Mouse (Mus musculus): ENCODE results near the gene Zfyve21. TPM values are rescaled to one million over a fixed set of nuclear protein-coding genes. Genes with fewer than 3 reads are reported as not detected.
A peak's percentile ranks its signal among the peaks of the same experiment; 100 is the strongest.

The Zfyve21 gene
- total RNA-seq, 2 experiments from 2014 or later: 55.3 to 59.7 TPM

DNA sequence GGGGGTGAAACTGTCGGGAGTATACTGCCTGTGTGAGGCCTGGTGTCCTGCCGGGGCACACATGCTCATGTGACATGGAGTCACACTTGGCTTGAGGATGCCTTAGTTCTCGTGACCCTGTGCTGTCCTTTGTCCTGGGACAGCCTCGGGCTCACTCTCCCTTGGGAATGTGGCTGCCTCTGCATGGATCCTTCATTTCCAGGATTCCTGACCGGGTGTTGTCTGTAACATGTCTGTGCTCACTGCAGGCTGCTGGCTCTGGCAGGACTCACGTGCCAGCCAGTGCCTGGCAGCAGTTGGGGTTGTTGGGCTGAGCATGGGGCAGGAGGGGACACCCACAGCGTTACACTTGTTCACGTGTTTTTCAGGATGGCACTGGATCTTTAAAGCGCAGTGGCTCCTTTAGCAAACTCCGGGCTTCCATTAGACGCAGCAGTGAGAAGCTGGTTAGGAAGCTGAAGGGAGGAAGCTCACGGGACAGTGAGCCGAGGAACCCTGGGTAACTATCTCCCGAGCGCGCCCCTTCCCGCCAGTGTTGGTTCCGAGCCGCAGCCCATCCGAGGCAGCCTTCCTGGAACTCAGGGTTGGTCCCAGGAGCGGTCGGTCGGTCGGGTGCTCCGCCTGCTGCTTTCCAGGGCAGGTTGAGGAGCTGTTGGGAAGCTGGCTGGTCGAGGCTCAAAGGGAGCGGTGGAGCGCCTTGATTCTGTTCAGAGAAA, 18.6 kb upstream of the Zfyve21 start:
- intact Hi-C loops (cut with DNase I): no loop called here

DNA sequence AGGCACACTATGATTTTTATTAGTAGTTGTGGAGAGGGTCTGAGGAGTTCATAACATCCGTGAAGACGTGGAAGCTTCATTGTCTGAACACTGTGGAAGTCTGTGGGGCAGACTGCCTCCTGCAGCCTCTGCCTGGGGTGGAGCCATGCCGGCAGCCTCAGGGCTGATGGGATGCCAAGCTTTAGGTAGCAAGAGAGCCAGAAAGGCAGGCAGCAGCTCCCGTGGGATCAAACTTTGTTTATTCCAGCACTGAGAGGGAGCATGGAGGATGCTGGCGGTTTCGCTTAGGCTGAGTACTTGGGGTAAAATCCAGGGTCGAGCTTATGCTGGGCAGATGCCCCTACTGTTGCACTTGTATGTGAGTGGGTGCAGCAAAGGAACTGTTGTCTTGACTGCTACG, 16.7 kb upstream of the Zfyve21 start:
- intact Hi-C loops (cut with DNase I): no loop called here
- DNase-seq: no peak

More for the DNA sequence above, 18.6 kb upstream of the Zfyve21 start:
- peak; percentile 54 to 74 for DNase-seq

DNA sequence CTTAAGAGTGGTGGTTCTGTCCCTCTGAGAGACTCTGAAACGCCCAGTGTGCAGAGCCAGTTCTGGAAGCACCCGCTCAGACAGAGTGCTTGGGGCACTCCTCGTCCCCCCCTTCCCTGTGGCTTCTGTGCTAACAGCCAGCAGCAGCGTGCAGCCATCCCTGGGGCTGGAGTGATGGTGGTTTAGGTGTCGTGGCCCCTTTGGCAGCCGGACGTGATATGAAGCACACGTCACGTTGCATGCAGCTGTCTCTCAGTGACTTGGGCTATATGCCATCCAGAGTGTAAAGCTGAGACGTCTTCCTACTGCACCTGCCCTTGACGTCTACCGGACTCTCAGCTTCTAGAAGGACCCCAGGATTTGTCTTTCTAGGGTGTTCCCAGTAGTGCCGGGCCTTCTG, 15.5 kb upstream of the Zfyve21 start:
- no peak for DNase-seq
- intact Hi-C loops (cut with DNase I): no loop called here

DNA sequence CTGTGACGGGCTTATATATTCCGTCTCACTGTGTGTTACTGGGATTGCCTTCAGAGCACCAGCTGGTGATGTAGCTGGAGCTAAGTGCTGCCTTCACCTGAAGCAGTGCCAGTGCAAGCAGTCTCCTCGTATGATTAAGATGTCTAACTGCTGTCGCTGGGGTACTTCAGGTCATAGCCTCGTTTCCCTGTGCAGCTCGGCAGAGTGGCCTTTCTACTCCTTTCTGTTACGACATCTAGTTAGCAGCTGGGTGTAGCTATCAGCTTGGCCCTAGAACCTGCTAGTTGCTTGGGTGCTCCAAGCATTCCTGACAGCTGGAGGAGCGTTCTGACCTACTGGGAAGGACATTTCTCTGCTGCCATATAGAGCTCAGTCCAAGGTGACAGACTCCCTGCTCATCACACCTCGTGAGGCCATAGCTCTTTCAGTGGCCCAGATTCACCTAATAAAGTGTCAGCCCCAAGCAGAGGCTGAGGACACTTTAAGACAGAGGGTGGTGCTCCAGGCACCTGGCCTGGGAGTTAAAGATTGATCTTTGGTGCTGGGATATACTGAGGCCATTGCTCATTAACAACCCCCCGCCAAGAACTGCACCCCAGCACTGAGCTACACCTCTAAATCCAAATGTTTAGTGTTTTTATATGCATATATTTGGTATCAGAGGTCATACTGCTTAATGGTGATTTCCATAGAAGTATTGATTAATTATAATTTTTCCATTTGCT, 13.3 kb upstream of the Zfyve21 start:
- intact Hi-C loops (cut with DNase I): no loop called here
- DNase-seq: no peak

DNA sequence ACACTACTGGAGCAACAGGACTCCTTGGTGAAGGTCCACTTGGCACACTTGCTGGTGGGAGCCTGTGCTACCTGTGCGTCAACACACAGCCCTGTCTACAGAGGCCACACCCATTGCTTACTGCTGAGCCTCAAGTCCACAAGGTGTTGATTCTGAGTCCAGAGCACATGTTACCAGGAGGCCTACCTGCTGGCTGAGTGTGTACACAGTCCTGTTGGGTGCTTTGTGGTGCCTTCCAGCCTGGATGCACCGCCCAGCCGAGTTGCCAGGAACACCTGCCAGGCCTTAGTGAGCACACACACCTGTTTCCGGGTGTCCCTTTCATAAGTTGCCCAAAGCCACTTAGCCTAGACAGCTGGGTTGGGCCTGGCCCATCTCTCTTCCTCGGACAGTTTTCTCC, 10.4 kb upstream of the Zfyve21 start:
- DNase-seq: no peak
- intact Hi-C loops (cut with DNase I): no loop called here

DNA sequence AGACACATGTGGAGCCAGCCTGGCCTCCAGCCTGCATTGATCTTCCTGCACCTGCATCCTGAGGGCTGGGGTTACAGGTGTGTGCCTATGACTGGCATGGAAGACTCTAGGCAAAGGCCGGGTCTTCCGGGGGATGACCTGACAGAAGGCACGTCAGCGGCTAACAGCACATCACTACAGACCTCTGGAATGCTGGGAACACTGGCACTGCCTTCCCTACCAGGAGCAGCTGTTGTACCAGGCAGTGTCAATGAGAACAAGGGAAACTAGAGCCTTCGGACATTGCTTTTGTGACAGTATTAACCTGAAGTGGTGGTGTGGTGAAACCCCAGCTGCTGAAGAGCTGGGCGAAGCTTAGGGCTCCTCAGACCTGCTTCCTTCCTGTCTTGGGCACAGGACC, 5.2 kb upstream of the Zfyve21 start:
- intact Hi-C loops (cut with DNase I): loop anchor here (5.0 kb wide), 1 partner anchor 41 kb away; no protein-coding TSS in a partner anchor
- DNase-seq: no peak

DNA sequence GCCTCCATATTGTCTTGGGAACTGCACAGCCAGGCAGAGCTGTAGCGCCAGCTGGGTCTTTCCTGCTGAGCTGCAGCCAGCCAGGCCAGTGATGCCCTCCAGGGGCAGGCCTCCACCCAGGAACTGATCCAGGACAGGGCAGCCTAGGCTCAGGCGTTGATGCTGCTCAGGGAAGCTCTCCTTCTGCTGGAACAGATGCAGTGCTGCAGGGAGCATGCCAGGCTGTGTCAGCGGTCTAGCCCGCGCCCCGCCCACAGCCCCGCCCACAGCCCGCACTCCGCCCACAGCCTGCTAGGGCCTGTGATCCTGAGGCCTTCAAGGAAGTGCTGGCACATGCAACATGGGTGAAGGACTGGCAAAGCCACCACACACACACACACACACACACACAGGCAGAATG, 4.2 kb upstream of the Zfyve21 start:
- peak; percentile 75 to 83 for DNase-seq
- intact Hi-C loops (cut with DNase I): loop anchor here (5.0 kb wide), 1 partner anchor 42 kb away; no protein-coding TSS in a partner anchor

DNA sequence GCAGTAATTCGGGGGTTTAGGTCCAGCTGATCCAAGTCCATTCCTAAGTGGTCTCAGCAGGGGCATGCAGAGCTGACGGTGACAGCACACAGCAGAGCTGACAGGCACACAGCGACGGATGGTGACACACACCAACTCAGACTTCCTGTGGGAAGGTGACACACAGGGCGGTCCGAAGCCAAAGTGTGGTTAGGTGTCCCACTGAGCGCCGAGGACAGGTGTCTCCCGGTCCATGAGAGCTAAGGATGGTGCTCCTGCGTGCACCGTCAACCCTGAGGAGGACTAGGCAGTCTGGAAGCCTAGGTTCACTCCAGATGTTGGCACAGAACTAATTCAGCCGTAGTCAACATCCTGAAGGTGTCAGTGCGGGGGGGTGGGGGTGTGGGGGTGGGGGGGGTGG, 1.9 kb upstream of the Zfyve21 start:
- intact Hi-C loops (cut with DNase I): no loop called here
- DNase-seq: no peak

DNA sequence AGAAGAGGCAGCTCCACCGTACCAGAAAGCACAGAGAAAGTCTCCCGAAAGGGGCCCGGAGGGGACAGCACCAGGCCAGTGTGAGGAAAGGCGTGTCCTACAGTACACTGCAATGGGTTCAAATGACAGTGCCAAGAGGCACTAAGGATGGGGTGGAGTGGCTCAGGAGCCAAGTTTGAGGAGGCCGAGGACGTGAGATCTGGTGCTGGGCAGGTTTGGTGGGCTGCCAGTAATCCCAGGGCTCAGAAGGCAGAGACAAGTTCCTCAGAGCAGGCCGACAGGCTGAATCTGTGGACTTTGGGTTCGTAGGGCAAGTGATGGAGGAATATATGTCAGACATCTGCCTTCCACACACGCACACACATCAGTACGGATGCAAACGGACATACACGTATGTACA, 1.4 kb upstream of the Zfyve21 start:
- intact Hi-C loops (cut with DNase I): no loop called here
- DNase-seq: no peak

DNA sequence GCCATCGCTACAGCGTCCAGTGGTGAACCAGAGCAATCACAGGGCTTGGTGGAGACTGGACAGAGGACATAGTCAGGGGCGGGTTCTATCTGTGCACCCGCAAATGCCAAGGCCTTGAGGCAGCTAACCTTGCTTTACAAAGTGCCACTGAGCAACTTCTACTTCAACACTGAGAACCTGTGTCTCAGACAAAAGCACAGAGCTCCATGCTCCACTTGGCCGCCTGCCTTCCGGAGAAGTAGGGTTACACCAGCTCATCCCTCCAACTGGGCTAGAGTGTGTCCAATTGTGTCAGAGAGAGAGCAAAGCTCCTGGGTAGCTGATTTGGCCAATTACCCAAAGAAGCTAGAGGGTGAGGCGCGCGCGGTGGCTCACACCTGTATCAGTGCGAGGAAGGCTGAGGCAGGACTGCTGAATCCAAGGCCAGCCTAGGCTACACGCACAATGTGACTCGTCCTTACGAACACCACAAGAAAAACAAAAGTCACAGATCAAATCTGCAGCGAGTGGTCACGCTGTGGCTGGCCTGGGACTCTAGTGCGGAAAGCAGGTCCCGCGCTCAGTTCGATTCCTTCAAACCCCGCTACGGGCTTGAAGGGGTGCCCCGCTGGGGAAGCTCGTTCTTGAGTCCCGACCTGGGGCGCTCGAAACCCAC, 732 bp upstream of the Zfyve21 start:
- DNase-seq: no peak
- intact Hi-C loops (cut with DNase I): no loop called here

DNA sequence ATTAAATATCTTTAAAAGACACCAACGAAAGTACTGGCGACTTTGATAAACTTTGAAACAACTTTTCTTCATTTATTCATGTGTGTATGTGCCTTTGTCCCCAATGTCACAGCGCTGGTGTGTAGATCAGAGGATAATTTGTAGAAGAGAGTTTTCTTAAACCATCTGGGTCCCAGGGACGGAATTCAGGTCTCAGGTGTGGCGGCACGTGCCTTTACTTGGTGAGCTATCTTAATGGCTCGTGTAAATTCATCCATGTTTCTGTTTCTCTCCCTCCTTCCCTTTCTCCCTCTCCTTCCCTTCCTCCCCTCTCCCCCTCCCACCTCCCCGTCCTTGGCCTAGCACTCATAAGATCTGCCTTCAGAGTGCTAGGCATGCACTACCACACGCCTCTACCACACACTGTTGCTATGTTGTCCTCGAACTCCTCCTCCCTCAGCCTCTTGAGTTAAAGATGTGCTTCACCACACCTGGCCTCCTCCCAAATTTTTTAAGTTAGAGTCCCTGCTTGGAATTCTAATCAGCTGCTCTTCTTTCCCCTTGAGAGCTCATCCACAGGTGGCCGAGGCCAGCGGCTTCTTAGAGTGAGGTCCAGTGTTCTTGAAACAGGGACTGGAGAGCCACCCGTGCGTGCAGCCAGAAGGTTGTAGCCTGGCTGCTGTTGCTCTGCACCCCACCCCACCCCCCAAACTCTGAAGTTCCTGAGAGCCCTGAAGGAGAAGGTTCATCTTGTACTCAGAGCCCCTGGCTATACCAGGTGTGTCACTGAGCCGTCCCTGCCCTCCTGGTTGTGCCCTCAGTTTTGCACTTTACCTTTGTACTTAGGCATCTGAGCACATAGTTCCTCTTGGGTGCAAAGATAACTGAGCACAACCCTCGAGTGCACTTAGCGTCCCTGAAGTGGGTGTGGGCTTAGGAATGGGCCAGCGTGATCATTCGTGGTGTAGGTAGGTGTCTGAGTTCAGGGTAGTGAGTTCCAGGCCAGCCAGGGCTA, 1.1 kb downstream of the Zfyve21 start:
- intact Hi-C loops (cut with DNase I): no loop called here

DNA sequence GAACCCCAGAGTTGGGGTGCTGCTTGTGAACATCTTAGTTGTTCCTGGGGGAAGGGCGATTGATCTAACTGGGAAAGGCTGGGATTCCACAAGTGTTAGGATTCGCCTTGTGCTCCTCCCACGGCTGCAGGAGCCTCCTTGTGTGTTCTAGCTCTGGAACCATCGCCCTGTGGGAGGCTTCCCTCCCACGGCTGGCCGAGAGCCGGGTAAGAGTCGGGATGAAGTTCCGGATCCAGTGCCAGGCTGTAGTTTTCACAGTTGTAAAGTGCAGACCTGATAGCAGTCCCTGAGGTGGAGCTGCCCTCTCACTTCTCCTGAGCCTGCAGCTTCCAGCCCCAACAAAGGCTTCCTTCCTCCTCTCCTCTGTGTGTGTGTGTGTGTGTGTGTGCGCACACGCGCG, 2.6 kb downstream of the Zfyve21 start:
- DNase-seq: peak; percentile 41 to 47
- intact Hi-C loops (cut with DNase I): no loop called here

More for the DNA sequence above, 1.1 kb downstream of the Zfyve21 start:
- no peak for DNase-seq

DNA sequence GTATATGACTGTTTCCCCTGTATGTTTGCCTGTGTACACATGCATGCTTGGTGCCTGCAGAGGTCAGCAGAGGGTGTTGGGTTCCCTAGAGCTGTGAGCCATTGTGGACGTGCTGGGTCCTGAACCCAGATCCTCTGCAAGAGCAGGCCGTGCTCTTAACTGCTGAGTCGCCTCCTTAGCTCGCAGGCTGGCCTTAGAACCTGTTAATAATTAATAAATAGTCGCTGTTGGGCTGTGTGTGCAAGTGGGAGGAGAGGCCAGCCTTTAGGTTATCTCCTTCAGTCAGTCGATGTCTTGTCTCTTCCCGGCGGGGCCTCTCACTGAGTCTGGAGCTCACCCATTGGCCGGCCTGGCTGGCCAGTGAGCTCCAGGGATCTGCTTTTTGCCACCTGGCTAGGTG, 3.0 kb downstream of the Zfyve21 start:
- intact Hi-C loops (cut with DNase I): no loop called here
- no peak for DNase-seq

DNA sequence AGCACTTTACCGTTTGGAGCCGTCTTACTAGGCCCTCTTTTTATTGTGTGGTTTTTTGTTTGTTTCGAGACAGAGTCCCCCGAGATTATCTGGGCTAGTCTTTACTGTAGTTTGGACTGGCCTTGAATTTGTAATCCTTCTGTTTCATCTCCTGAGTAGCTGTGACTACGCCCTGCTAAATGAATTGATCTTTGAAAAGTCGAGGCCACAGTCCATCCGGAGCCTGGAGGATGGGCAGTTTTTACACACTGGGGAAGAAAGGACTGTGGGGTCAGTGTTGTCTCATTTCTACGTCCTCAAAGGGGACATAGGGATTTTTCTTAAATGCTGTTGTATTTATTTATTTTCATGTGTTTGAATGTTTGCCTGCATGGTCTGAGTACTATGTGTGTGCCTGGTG, 4.0 kb downstream of the Zfyve21 start:
- DNase-seq: no peak
- intact Hi-C loops (cut with DNase I): no loop called here

DNA sequence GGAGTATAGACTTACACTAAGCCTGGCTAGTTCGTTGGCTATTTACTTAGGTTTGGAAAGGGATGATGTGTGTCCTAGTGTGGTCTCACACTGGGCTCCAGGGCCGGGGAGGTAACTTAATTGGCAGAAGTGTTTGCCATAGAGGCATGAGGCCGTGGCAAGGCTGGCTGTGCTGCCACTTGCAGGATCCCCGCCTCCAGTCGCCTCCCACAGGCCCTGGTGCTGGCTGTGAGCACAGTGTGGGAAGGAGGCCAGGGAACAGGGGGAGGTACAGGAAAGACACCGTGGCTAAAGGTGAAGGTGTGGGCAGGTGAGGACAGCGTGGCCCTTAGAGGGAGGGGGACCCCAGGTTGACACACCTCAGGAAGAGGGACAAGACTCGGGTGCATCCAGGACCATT, 6.0 kb downstream of the Zfyve21 start:
- intact Hi-C loops (cut with DNase I): no loop called here
- DNase-seq: no peak

DNA sequence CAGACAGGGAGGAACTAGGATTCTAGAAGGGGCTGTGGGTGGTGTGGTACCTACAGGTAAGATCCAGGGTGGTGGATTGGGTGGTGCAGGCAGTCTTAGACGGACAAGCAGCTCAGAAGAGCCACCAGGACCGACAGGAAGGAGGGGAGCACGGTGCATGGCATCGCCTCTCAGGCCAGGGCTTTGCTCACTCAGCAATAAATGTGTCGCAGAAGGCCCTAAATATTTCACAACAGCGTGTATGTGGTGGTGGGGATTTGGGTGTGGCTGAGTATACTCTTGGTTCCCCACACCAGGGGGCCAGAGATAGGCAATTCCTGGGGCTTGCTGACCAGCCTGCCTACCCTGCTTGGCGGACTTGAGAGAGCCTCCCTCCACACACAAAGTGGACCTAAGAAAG, 6.7 kb downstream of the Zfyve21 start:
- DNase-seq: no peak
- intact Hi-C loops (cut with DNase I): no loop called here

DNA sequence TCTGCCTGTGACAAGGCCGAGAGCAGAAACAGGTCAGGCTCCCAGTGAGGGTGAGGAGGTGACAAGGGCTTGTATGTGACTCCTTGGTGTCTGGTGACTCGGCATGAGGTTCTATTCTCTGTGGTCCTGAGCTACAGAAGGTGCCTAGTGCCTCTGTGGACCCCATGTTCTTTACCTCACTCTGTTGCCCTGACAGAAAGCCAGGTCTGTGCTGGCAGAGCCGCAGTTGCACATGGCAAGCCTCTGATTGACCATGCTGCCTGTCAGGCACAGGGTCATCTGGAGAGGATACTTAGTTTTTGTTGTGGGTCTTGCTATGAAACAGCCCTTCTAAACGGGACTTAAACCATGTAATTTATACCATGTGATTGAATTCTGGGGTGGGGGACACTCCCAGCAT, 8.0 kb downstream of the Zfyve21 start:
- intact Hi-C loops (cut with DNase I): no loop called here
- DNase-seq: no peak

DNA sequence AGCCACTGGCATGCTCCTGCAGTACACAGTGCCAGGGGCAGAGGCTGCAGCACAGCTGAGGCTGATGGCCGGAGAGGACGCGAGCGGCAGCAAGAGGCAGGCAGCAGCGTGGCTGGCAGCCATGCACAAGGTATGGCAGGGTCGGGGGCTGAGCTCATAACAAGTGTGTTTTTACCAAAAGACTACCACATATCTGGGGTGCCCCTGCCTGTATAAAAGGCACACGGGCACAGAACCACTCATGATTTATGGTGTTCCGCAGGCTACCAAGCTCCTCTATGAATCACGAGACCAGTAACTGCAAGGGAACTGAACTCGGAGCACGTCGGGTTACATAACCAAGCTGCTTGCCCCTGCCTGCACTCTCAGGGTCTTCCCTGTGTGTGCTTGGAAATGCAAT, 13.6 kb downstream of the Zfyve21 start:
- intact Hi-C loops (cut with DNase I): no loop called here

DNA sequence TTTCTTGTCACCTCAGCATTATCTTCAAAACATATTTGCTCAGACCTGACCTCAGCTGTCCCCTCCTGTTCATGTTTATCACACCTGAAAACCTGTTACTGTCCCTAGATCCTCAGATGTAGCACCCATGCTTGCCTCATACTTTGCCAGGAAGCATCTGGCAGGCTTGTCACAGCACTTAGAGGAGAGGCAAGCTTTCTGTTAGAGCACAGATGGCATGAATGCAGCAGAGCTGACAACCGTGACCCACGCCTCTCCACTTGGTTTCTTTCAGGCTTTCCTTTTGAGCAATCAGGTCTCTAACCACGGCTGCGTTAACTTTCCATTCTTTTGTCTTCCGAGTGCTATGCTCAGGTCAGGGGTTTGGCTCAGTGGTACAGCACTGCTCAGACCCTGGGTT, 15.5 kb downstream of the Zfyve21 start:
- no peak for DNase-seq
- intact Hi-C loops (cut with DNase I): no loop called here

More for the DNA sequence above, 13.6 kb downstream of the Zfyve21 start:
- no peak for DNase-seq

DNA sequence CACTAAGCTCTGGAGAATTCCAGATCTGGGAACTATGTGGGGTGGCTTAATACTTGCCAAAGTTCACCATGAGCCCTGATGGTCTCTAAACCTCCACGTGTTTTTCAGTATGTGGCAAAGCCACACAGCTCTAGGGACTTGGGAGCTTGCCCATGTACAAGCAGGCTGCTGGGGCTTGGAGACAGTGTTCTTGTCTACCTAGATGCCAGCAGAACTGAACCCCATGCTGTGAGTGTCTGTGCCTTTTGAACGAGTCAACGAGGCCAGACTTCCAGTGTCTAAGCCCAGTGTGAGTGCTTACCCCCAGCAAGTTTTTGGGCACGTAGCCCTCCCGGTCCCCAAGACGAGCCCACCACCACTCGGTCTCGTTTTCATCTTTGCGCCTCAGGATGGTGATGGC, 16.0 kb downstream of the Zfyve21 start:
- DNase-seq: no peak
- intact Hi-C loops (cut with DNase I): no loop called here

All from heart, postnatal 14 days (tissue).